Mouse (Mus musculus) adrenal gland, postnatal 25 days (tissue): ENCODE results near the gene Bcl6. TPM values are rescaled to one million over a fixed set of nuclear protein-coding genes. Genes with fewer than 3 reads are reported as not detected.
A peak's percentile ranks its signal among the peaks of the same experiment; 100 is the strongest.

Experiments
- DNase-seq: peaks from one replicate; pipeline ENCODE4 v3.0.0; 2021; ENCODE audit warnings: mixed read lengths
- long read RNA-seq: library from polyadenylated mRNA; stranded (forward); transcript quantifications from one replicate; pipeline ENCODE4 v2.0.0, GENCODE M21; 2021
- total RNA-seq: library from RNA; stranded (reverse); gene quantifications from 2 replicates; pipeline ENCODE4 v1.2.3, GENCODE M21; 2021

Bcl6 gene
- total RNA-seq = 47.5 and 61.7 TPM in 2 replicates
- long read RNA-seq, partial matches to known transcripts = 1 of 7 reads
- long read RNA-seq, other reads (novel, unspliced or antisense) = 6 of 7 reads

- peak; percentile 83 for DNase-seq
These were observed at the start of gene Bcl6, which contains the start of gene Gm37419 for GRCm38 (mm10) chr16:23988466-23989208. Gene Bcl6, minus strand, starts transcription at chr16:23988852. Gene Gm37419, plus strand, starts transcription at chr16:23988482.

GRCm38 (mm10) chr16:24036398-24036797 lies 47.7 kb upstream of the Bcl6 start:
- no peak for DNase-seq

GRCm38 (mm10) chr16:24035767-24036166 lies 47.1 kb upstream of the Bcl6 start:
- DNase-seq = no peak

GRCm38 (mm10) chr16:24034450-24034849 lies 45.8 kb upstream of the Bcl6 start:
- no peak for DNase-seq

GRCm38 (mm10) chr16:24033259-24033658 lies 44.6 kb upstream of the Bcl6 start:
- no peak for DNase-seq

- no peak for DNase-seq
These were observed 41.5 kb upstream of the Bcl6 start for GRCm38 (mm10) chr16:24029965-24030672.

- DNase-seq = no peak
These were observed 36.8 kb upstream of the Bcl6 start for GRCm38 (mm10) chr16:24025442-24025841.

GRCm38 (mm10) chr16:24022605-24023004 lies 34.0 kb upstream of the Bcl6 start:
- no peak for DNase-seq

GRCm38 (mm10) chr16:24021722-24022121 lies 33.1 kb upstream of the Bcl6 start:
- DNase-seq = no peak

- DNase-seq = no peak
These were observed 28.1 kb upstream of the Bcl6 start for GRCm38 (mm10) chr16:24016742-24017141.

GRCm38 (mm10) chr16:24016273-24016672 lies 27.6 kb upstream of the Bcl6 start:
- no peak for DNase-seq

GRCm38 (mm10) chr16:24014378-24014777 lies 25.7 kb upstream of the Bcl6 start:
- no peak for DNase-seq

GRCm38 (mm10) chr16:24012066-24012465 lies 23.4 kb upstream of the Bcl6 start:
- no peak for DNase-seq

GRCm38 (mm10) chr16:24011306-24011705 lies 22.7 kb upstream of the Bcl6 start:
- DNase-seq = no peak

- DNase-seq = no peak
These were observed 21.2 kb upstream of the Bcl6 start for GRCm38 (mm10) chr16:24009891-24010290.

- no peak for DNase-seq
These were observed 17.3 kb upstream of the Bcl6 start for GRCm38 (mm10) chr16:24005928-24006327.

- DNase-seq = no peak
These were observed 9.3 kb upstream of the Bcl6 start for GRCm38 (mm10) chr16:23997912-23998311.

GRCm38 (mm10) chr16:23997228-23997627 lies 8.6 kb upstream of the Bcl6 start:
- DNase-seq = no peak

- no peak for DNase-seq
These were observed 7.7 kb upstream of the Bcl6 start for GRCm38 (mm10) chr16:23996342-23996741.

- DNase-seq = no peak
These were observed 5.0 kb upstream of the Bcl6 start for GRCm38 (mm10) chr16:23993351-23994321.

GRCm38 (mm10) chr16:23991846-23992580 lies 3.4 kb upstream of the Bcl6 start:
- DNase-seq = no peak

- DNase-seq = peak; percentile 93
These were observed 2.5 kb upstream of the Bcl6 start for GRCm38 (mm10) chr16:23991170-23991569.
